Mouse (Mus musculus) intestine, embryonic 14.5 days (tissue): Measurements from ENCODE around the gene Tmem266. TPM values are rescaled to one million over a fixed set of nuclear protein-coding genes. Genes with fewer than 3 reads are reported as not detected.

Experiments
- ATAC-seq: fragments of 200-750 bp; cut with Nextera tagmentation; replicated peaks from 2 replicates; pipeline ENCODE4 v1.8.0; 2017; ENCODE audit warnings: low read depth, moderate number of reproducible peaks, moderate TSS enrichment, moderate library complexity; ENCODE audit not compliant: low FRiP score, low TSS enrichment
- DNase-seq: peaks from one replicate; pipeline ENCODE4 v3.0.0-alpha.2; 2018; ENCODE audit warnings: low spot score
- H3K27ac ChIP-seq: fragments of 300-500 bp; sonication (generic); 2 replicates; pipeline ENCODE4 v1.5.1; 2014; ENCODE audit warnings: low read depth, mild to moderate bottlenecking, control low read depth
- H3K27me3 ChIP-seq: fragments of 300-500 bp; sonication (generic); replicated peaks from 2 replicates; pipeline ENCODE4 v1.6.1; 2014; ENCODE audit warnings: low read length, control low read depth; ENCODE audit not compliant: control insufficient read depth, insufficient read depth
- H3K36me3 ChIP-seq: fragments of 300-500 bp; sonication (generic); 2 replicates; pipeline ENCODE4 v1.6.1; 2014; ENCODE audit warnings: low read length, control low read depth; ENCODE audit not compliant: control insufficient read depth, insufficient read depth
- H3K4me1 ChIP-seq: fragments of 300-500 bp; sonication (generic); replicated peaks from 2 replicates; pipeline ENCODE4 v1.6.1; 2014; ENCODE audit warnings: low read length, control low read depth, mixed read lengths; ENCODE audit not compliant: control insufficient read depth, insufficient read depth
- H3K4me2 ChIP-seq: fragments of 300-500 bp; sonication (generic); 2 replicates; pipeline ENCODE4 v1.6.1; 2014; ENCODE audit warnings: low read length
- H3K4me3 ChIP-seq: fragments of 300-500 bp; sonication (generic); 2 replicates; pipeline ENCODE4 v1.5.1; 2014; ENCODE audit warnings: low read depth, low read length, control low read depth, mixed read lengths
- H3K9ac ChIP-seq: fragments of 300-500 bp; sonication (generic); 2 replicates; pipeline ENCODE4 v1.6.1; 2014; ENCODE audit warnings: mild to moderate bottlenecking, low read length
- H3K9me3 ChIP-seq: fragments of 300-500 bp; sonication (generic); 2 replicates; pipeline ENCODE4 v1.6.1; 2016; ENCODE audit warnings: low read length, control low read depth; ENCODE audit not compliant: control insufficient read depth
- WGBS: fragments of 180-500 bp; shearing (Covaris S2); extraction: QIAGEN DNeasy Blood & Tissue Kit; methylation state at CpG from one replicate; pipeline ENCODE4 v1.1.7; 2014; 5-methylcytosine and 5-hydroxymethylcytosine counted together
- polyA plus RNA-seq: library from polyadenylated mRNA; unstranded; fragments of >200 nt; fragmentation: Nextera tagmentation; extraction: Ambion mirVana; gene quantifications from 2 replicates; pipeline ENCODE4 v1.2.1, GENCODE M21; 2014

Tmem266 gene
- polyA plus RNA-seq, 1 experiment from 2014 or later, result 0.77 TPM

DNA sequence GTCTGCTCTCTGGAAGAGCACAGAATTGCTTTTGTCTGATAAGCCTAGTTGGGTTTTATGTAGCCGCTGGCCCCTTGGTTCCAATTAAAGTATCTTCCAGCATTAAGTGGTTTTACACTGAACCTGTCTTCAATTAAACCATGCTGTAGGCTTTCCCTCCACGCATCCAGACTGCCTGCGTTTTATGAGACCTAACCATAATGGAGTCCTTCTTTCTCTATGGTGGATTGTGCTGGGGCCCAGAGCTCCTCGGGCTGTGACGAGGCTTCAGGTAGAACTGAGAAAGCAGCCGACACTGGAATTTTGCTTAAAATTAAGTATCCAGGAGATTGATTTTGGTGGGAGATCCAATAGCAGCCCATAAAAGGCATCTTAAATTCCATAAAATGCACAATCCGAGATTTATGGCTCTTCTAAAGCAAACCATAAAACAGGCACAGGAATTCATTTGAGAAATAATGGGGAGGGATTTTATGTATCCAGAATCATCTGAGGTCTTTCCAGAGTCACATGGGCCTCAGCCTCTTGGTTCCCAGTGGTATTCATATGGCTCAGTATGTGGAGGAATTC is 72.4 kb downstream of the Tmem266 start:
- no peaks in the 10 kb centered on the region for H3K27me3 ChIP-seq
- no peak overlapping the region for H3K27ac ChIP-seq
- no peaks in the 10 kb centered on the region for H3K36me3 ChIP-seq
- DNase-seq (no peak), ATAC-seq (no peak)
- no peak overlapping the region for H3K4me2 ChIP-seq
- H3K9ac ChIP-seq, result no peak overlapping the region
- no peaks in the 10 kb centered on the region for H3K4me1 ChIP-seq
- WGBS, result 76% methylated on average over 7 of the region's 7 CpGs
- no peak overlapping the region for H3K4me3 ChIP-seq
- H3K9me3 ChIP-seq, result no peaks in the 10 kb centered on the region

DNA sequence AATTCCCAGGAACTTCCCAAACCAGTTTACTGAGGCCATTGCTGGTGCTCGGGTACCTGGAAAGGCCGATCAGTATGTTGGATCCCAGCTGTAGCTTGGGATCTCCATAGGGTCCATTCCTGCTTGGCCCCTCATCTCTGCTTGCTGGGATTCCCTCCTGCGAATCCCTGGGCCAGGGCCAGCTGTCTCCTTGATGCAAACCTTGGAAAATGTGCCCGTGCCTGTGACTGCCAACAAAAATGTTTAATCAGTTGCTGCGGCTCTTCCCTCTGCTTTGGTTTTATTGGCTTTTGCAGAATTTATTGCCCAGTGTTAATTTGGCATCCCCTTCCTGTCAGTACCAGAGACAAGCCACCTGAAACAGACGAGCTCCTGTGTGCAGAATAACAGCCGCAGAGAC is 75.6 kb downstream of the Tmem266 start:
- H3K27me3 ChIP-seq, result no peaks in the 10 kb centered on the region
- H3K4me2 ChIP-seq, result no peak overlapping the region
- no peak overlapping the region for H3K27ac ChIP-seq
- no peak overlapping the region for H3K9ac ChIP-seq
- DNase-seq, result no peak
- peaks cover 7% of the 10 kb centered on the region; the same call in 1 of the 2 replicates for H3K4me1 ChIP-seq
- no peak for ATAC-seq
- no peaks in the 10 kb centered on the region for H3K9me3 ChIP-seq
- 25% methylated on average over 7 of the region's 7 CpGs for WGBS
- H3K4me3 ChIP-seq, result no peak overlapping the region
- no peaks in the 10 kb centered on the region for H3K36me3 ChIP-seq

DNA sequence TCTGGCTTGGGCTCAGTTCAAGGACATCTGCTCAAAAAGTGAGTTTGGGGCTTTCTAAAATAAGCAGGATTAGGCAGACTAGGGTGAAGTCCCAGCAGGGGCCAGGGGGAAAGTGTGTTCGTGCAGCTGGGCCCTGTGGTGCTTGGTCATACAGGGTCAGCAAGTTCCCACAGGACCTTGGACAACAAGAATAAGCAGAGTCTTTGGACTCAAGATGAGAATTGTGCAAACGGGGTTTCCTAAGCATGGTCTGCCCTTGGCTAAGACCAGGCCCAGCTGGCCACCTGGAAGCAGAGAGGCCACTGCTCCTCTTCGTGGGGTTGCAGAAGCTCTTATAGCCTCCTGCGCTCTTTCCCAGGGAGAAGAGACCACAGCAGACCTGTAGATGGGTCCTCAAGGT is 77.5 kb downstream of the Tmem266 start:
- H3K27me3 ChIP-seq, result no peaks in the 10 kb centered on the region
- no peaks in the 10 kb centered on the region for H3K36me3 ChIP-seq
- H3K4me2 ChIP-seq, result no peak overlapping the region
- no peaks in the 10 kb centered on the region for H3K9me3 ChIP-seq
- no peak overlapping the region for H3K27ac ChIP-seq
- DNase-seq (no peak), ATAC-seq (no peak)
- no peak overlapping the region for H3K4me3 ChIP-seq
- 85% methylated on average over 4 of the region's 4 CpGs for WGBS
- peaks cover 13% of the 10 kb centered on the region; the same call in 1 of the 2 replicates for H3K4me1 ChIP-seq
- no peak overlapping the region for H3K9ac ChIP-seq

DNA sequence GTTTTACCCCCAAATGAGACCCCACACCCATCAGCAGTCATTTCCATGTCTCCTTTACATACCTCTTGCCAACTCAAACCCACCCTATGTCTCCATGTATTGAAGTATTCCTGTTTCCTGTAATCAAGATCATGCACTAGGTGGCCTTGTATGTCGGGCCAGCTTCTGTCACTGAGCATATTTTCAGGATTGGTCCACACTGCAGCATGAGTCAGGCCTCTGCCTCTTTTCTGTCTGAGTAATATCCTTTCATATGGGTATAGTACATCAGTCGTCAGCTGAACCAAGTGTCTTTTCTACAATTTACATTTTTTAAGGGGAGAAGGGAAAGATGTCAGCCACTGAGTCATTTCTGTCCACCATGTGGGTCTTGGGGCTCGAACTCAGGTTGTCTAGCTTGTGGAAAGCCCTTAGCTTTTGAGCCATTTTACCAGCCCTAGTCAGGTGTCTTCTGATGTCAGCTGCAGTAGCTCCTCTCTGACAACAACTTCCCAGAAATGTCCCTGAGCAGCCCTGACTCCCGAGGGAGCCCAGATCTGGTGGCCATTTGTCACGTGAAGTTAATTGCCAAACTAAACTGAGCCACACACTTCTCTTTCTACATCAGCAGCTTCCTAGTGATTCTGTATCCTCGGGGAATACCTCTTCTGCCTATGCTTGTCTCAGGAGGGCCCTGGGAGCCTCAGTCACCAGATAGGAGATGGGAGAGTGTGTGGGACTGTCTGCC is 78.4 kb downstream of the Tmem266 start:
- Histone ChIP-seq H3K9me3 (no peaks in the 10 kb centered on the region), H3K4me2 (no peak overlapping the region), H3K4me1 (peaks cover 13% of the 10 kb centered on the region; the same call in 1 of the 2 replicates), H3K27me3 (no peaks in the 10 kb centered on the region), H3K27ac (no peak overlapping the region), H3K4me3 (no peak overlapping the region), H3K36me3 (no peaks in the 10 kb centered on the region), H3K9ac (no peak overlapping the region)
- 70% methylated on average over 6 of the region's 6 CpGs for WGBS
- DNase-seq (no peak), ATAC-seq (no peak)

DNA sequence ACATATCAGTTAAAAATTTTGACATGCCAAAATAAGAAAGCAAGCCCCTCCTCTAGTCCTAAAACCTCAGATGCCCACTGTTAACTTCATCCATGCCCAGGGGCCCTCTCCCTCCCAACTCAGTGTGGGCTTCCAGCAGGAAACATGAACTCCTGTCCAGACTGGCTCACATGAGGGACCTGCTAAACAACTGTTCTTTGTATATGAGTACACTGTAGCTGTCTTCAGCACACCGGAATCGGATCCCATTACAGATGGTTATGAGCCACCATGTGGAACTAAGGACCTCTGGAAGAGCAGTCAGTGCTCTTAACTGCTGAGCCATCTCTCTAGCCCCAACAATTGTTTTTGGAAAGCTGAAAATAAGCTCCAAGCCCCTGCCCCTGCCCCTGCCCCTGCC is 80.1 kb downstream of the Tmem266 start:
- H3K27me3 ChIP-seq, result no peaks in the 10 kb centered on the region
- no peak for ATAC-seq
- no peak for DNase-seq
- no peaks in the 10 kb centered on the region for H3K36me3 ChIP-seq
- H3K4me1 ChIP-seq, result peaks cover 16% of the 10 kb centered on the region
- H3K4me3 ChIP-seq, result no peak overlapping the region
- H3K9me3 ChIP-seq, result no peaks in the 10 kb centered on the region
- H3K9ac ChIP-seq, result no peak overlapping the region
- no peak overlapping the region for H3K27ac ChIP-seq
- no peak overlapping the region for H3K4me2 ChIP-seq
- 59% methylated on average over 2 of the region's 2 CpGs for WGBS

DNA sequence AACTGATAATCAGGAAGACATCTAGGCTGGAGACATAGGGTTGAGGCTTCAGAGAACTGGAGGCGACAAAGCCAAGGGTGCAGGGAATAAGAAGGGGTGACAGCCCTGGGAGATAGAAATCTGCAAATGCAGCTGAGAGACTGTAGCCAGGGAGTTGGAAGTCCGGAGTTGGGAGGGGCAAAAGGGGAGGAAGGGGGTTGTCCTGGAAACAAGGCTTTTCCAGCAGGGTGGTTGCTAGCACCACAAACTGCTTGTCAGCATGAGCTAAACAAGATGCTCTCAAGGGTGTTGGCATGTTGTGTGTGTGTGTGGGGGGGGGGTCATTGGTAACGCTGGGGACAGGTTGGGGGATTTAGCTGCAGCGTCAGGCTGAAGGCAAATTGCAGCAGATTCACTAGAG is 82.1 kb downstream of the Tmem266 start:
- no peak overlapping the region for H3K4me3 ChIP-seq
- H3K4me2 ChIP-seq, result no peak overlapping the region
- ATAC-seq (no peak), DNase-seq (no peak)
- H3K9ac ChIP-seq, result no peak overlapping the region
- H3K4me1 ChIP-seq, result peaks cover 16% of the 10 kb centered on the region
- no peaks in the 10 kb centered on the region for H3K36me3 ChIP-seq
- no peaks in the 10 kb centered on the region for H3K9me3 ChIP-seq
- no peaks in the 10 kb centered on the region for H3K27me3 ChIP-seq
- H3K27ac ChIP-seq, result no peak overlapping the region
- 28% methylated on average over 4 of the region's 4 CpGs for WGBS

DNA sequence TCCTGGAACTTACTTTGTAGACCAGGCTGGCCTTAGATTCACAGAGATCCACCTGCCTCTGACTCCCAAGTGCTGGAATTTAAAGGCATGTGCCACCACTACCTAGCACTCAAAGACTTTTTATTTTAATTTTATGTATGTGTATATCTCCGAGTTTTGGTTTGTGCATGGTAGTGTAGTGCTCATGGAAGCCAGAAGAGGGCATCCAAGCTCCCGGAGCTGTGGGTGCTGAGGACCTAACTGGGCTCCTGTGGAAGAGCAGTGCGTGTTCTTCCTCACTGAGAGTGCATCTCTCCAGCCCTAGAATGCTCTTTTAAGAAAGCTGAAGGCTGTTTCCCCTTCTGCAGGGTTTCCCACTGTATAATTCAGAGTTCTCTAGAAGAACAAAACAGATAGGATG is 83.1 kb downstream of the Tmem266 start:
- ATAC-seq (no peak), DNase-seq (no peak)
- no peaks in the 10 kb centered on the region for H3K9me3 ChIP-seq
- H3K4me2 ChIP-seq, result no peak overlapping the region
- 53% methylated on average over 3 of the region's 3 CpGs for WGBS
- H3K27me3 ChIP-seq, result no peaks in the 10 kb centered on the region
- no peak overlapping the region for H3K4me3 ChIP-seq
- H3K36me3 ChIP-seq, result no peaks in the 10 kb centered on the region
- no peak overlapping the region for H3K27ac ChIP-seq
- peaks cover 16% of the 10 kb centered on the region for H3K4me1 ChIP-seq
- no peak overlapping the region for H3K9ac ChIP-seq

DNA sequence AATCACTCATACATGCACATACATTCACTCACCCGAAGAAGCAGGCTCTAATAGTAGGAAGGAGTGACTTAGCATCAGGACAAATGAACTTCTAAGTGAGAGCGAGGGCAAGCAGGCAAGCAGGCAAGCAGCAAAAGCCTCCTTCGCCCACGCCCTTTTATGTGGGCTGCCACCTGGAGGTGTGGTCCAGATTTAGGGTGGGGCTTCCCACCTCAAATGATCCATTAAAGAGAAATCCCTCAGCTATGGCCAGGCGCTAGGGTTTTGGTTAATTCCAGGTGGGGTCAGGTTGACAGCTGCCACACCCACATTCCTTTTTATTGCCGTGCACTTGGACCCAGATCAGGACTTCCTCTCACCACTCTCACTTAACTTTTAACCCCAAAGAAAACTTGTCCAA is 83.7 kb downstream of the Tmem266 start:
- no peak overlapping the region for H3K4me2 ChIP-seq
- H3K4me3 ChIP-seq, result no peak overlapping the region
- DNase-seq (no peak), ATAC-seq (no peak)
- peaks cover 16% of the 10 kb centered on the region for H3K4me1 ChIP-seq
- no peak overlapping the region for H3K9ac ChIP-seq
- H3K9me3 ChIP-seq, result no peaks in the 10 kb centered on the region
- no peak overlapping the region for H3K27ac ChIP-seq
- H3K36me3 ChIP-seq, result no peaks in the 10 kb centered on the region
- H3K27me3 ChIP-seq, result no peaks in the 10 kb centered on the region
- 41% methylated on average over 6 of the region's 6 CpGs for WGBS

DNA sequence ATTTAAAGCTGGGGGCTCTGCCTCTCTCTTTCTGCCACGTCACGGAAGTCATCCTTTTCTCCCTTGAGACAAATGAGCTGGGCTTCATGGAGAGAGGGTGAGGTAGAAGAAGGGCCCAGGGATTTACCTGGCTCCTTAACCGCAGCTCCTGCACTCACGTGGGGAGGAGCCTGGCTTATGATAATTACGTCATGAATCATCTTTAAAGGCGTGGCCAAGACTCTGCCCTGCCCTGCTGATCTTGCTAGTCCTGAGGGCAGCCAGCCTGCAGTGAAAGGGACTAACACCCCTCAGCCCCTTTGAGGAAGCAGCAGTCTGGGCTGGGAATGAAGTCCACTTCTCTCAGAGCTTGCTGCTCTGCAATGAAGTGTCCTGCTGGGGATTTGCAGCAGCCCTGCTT is 84.4 kb downstream of the Tmem266 start:
- Histone ChIP-seq H3K36me3 (no peaks in the 10 kb centered on the region), H3K27ac (no peak overlapping the region), H3K9me3 (no peaks in the 10 kb centered on the region), H3K27me3 (no peaks in the 10 kb centered on the region), H3K9ac (no peak overlapping the region), H3K4me3 (no peak overlapping the region), H3K4me1 (peaks cover 16% of the 10 kb centered on the region), H3K4me2 (no peak overlapping the region)
- DNase-seq, result no peak
- WGBS, result 33% methylated on average over 6 of the region's 6 CpGs
- no peak; the same call in 1 of the 2 replicates for ATAC-seq
